In the genomic region with DNA sequence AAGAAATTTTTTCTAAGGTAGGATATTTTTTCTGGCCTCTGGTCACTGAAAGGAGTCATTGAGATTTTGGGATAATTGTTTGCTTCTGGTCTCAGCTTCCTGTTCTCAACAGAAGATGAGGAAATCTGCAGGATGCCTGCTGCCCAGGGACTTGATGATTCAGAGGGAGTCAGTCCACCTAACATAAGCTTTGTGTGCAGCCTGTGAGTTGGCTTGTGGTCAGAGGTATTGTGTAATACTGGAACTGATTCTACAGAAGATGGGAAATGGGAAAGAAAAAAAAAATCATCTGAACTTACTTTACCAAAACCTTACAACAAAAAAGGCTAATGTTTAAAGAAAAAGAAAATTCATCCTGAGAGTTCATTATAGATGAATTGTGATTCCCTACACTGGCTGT, we compare ENCODE assay signal across 13 mouse cellular contexts. TPM values are rescaled to one million over a fixed set of nuclear protein-coding genes. Genes with fewer than 3 reads are reported as not detected.
DNase-seq lines count a peak whose midpoint lies in the region; TF ChIP-seq lines count a peak whose summit lies in the region.
"Had no signal": no experiment of that assay in that cellular context is flagged by ENCODE, and none has a peak within 500 bp of the region (broad histone marks: within the 10 kb centered on the region; RNA-seq: fewer than 3 reads in every experiment).

No protein-coding gene starts in this region.

- TF ChIP-seq CTCF in gastrocnemius, adult 2 months (IDR thresholded peaks at IDR 0.05), result no peak

- DNase-seq in gastrocnemius, adult 2 months, result peak; percentile 46
- no peak for DNase-seq in gastrocnemius, postnatal 10 days
- peak; percentile 99 for DNase-seq in 3T3-L1 (ENCODE audit: low read depth, low spot score)
- peak; percentile 14 for DNase-seq in adrenal gland, postnatal 14 days
- DNase-seq in heart, adult 9 months (ENCODE audit: low spot score in 2 of 2), result peak; percentile 64 to 72
- no peak for DNase-seq in c-Kit-positive CD71-positive TER-119-positive erythroid progenitor cells, embryonic 14.5 days (ENCODE audit: low spot score)
- no peak for DNase-seq in ovary, postnatal 14 days (ENCODE audit: low spot score)
- no peak for DNase-seq in neural tube, embryonic 10.5 days (ENCODE audit: extremely low spot score, low spot score)
- DNase-seq: right cerebral cortex, postnatal 25 days had no signal

- H3K27ac ChIP-seq in gastrocnemius, adult 2 months, result peak overlapping the region; percentile 75
- H3K27ac ChIP-seq: forebrain, embryonic 10.5 days; hindbrain, embryonic 15.5 days; kidney, embryonic 15.5 days; midbrain, embryonic 12.5 days had no signal

- intact Hi-C loops in gastrocnemius, adult 2 months (cut with DNase I), result no loop called here

- H3K4me3 ChIP-seq in gastrocnemius, adult 2 months, result no peak overlapping the region
- H3K4me3 ChIP-seq: forebrain, embryonic 10.5 days; hindbrain, embryonic 15.5 days; kidney, embryonic 15.5 days; midbrain, embryonic 12.5 days had no signal

RNA-seq across cellular contexts. Expression of a gene that starts 49.2 kb away (rescaled TPM):
- total RNA-seq in gastrocnemius, adult 2 months (2021), result 10 to 100 TPM; 15.6 to 20.9 TPM
- total RNA-seq in gastrocnemius, postnatal 10 days (2021), result 10 to 100 TPM; 41.6 to 42.4 TPM
- 48.1 and 52.2 TPM in 2 replicates for total RNA-seq in adrenal gland, postnatal 14 days (2021)

Comparison
In these comparisons a context has a peak if more than half of its experiments do, and no peak if none do; other contexts are left out.
1. DNase-seq: peak in gastrocnemius, adult 2 months (single experiment), 3T3-L1 (single experiment), adrenal gland, postnatal 14 days (single experiment) and heart, adult 9 months (2 of 2); none in gastrocnemius, postnatal 10 days (single experiment), c-Kit-positive CD71-positive TER-119-positive erythroid progenitor cells, embryonic 14.5 days (single experiment), ovary, postnatal 14 days (single experiment) and neural tube, embryonic 10.5 days (single experiment).